Mouse (Mus musculus) liver, embryonic 16.5 days (tissue): ENCODE measurements around the gene Gm20518. TPM values are rescaled to one million over a fixed set of nuclear protein-coding genes. Genes with fewer than 3 reads are reported as not detected.

ENCODE experiments used
- ATAC-seq: fragments of 200-750 bp; cut with Nextera tagmentation; 2 replicates; pipeline ENCODE4 v1.8.0; 2017; ENCODE audit warnings: low read depth, mild to moderate bottlenecking, moderate number of reproducible peaks, moderate library complexity
- H3K27ac ChIP-seq: fragments of 300-500 bp; sonication (generic); 2 replicates; pipeline ENCODE4 v1.5.1; 2014; ENCODE audit warnings: mild to moderate bottlenecking, low read length
- H3K27me3 ChIP-seq: fragments of 300-500 bp; sonication (generic); 2 replicates; pipeline ENCODE4 v1.6.1; 2014; ENCODE audit warnings: low read depth, low read length, mixed read lengths; ENCODE audit not compliant: control insufficient read depth, insufficient read depth
- H3K36me3 ChIP-seq: fragments of 300-500 bp; sonication (generic); 2 replicates; pipeline ENCODE4 v1.6.1; 2014; ENCODE audit warnings: mild to moderate bottlenecking; ENCODE audit not compliant: control insufficient read depth, insufficient read depth
- H3K4me1 ChIP-seq: fragments of 300-500 bp; sonication (generic); 2 replicates; pipeline ENCODE4 v1.6.1; 2014; ENCODE audit warnings: low read depth, low read length, mixed read lengths; ENCODE audit not compliant: control insufficient read depth
- H3K4me2 ChIP-seq: fragments of 300-500 bp; sonication (generic); 2 replicates; pipeline ENCODE4 v1.6.1; 2014; ENCODE audit warnings: low read depth, low read length, mixed read lengths
- H3K4me3 ChIP-seq: fragments of 300-500 bp; sonication (generic); 2 replicates; pipeline ENCODE4 v1.5.1; 2014; ENCODE audit warnings: low read depth, mild to moderate bottlenecking, low read length
- H3K9ac ChIP-seq: fragments of 300-500 bp; sonication (generic); 2 replicates; pipeline ENCODE4 v1.6.1; 2014; ENCODE audit warnings: low read depth, low read length
- H3K9me3 ChIP-seq: fragments of 300-500 bp; sonication (generic); replicated peaks from 2 replicates; pipeline ENCODE4 v1.6.1; 2016; ENCODE audit warnings: low read length; ENCODE audit not compliant: control insufficient read depth
- WGBS: fragments of 180-500 bp; shearing (Covaris S2); extraction: QIAGEN DNeasy Blood & Tissue Kit; methylation state at CpG from one replicate; pipeline ENCODE4 v1.1.7; 2014; ENCODE audit not compliant: insufficient replicate concordance; 5-methylcytosine and 5-hydroxymethylcytosine counted together
- polyA plus RNA-seq: library from polyadenylated mRNA; unstranded; fragments of >200 nt; fragmentation: Nextera tagmentation; extraction: Ambion mirVana; gene quantifications from 2 replicates; pipeline ENCODE4 v1.2.1, GENCODE M21; 2015

The Gm20518 gene
- polyA plus RNA-seq, 1 experiment from 2014 or later, result 0.09 TPM

DNA sequence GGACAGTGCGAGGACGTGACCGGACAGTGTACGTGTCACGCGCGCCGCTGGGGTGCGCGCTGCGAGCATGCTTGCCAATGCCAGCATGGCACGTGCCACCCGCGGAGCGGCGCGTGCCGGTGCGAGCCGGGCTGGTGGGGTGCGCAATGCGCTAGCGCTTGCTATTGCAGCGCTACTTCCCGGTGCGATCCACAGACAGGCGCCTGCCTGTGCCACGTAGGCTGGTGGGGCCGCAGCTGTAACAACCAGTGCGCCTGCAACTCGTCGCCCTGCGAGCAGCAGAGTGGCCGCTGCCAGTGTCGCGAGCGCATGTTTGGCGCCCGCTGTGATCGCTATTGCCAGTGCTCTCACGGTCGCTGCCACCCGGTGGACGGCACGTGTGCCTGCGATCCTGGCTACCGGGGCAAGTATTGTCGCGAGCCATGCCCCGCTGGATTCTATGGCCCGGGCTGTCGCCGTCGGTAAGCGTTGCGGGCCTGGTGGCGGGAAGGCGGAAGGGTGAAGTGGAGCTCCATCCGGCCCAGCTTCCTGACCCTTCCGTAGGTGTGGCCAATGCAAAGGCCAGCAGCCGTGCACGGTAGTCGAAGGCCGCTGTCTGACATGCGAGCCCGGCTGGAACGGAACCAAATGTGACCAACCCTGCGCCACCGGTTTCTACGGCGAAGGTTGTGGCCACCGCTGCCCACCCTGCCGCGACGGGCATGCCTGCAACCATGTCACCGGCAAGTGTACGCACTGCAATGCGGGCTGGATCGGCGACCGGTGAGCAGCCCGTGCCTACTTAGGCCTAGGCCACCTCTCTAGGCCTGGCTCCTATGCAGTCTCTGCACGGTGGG is 88.4 kb downstream of the Gm20518 start:
- Histone ChIP-seq H3K4me2 (peak overlapping the region; percentile 55), H3K27me3 (peaks cover 98% of the 10 kb centered on the region), H3K9me3 (no peaks in the 10 kb centered on the region), H3K4me3 (peak overlapping the region; percentile 37), H3K9ac (no peak overlapping the region), H3K4me1 (peaks cover 33% of the 10 kb centered on the region), H3K27ac (no peak overlapping the region), H3K36me3 (no peaks in the 10 kb centered on the region)
- WGBS, result 3% methylated on average over 83 of the region's 83 CpGs
- ATAC-seq, result no peak

DNA sequence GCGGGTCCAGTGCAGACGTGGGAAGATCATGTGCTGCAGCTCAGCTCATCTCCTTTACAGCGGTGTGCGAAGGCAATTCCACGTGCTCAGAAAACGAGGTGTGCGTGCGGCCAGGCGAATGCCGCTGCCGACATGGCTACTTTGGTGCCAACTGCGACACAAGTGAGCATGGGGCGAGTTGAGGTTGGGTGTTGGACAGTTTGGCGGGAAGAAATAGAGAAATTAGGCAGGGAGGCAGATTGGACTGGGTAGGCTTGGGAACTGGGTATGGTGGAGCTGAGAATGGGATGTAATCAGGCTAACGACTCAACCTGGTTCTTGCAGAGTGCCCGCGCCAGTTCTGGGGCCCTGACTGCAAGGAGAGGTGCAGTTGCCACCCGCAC is 89.0 kb downstream of the Gm20518 start:
- peak overlapping the region; percentile 55 for H3K4me2 ChIP-seq
- 6% methylated on average over 18 of the region's 18 CpGs for WGBS
- H3K4me1 ChIP-seq, result peaks cover 33% of the 10 kb centered on the region
- H3K27ac ChIP-seq, result no peak overlapping the region
- H3K4me3 ChIP-seq, result peak overlapping the region; percentile 37; the same call in 1 of the 2 replicates
- no peaks in the 10 kb centered on the region for H3K36me3 ChIP-seq
- no peaks in the 10 kb centered on the region for H3K9me3 ChIP-seq
- no peak overlapping the region for H3K9ac ChIP-seq
- H3K27me3 ChIP-seq, result peaks cover 98% of the 10 kb centered on the region
- no peak for ATAC-seq

DNA sequence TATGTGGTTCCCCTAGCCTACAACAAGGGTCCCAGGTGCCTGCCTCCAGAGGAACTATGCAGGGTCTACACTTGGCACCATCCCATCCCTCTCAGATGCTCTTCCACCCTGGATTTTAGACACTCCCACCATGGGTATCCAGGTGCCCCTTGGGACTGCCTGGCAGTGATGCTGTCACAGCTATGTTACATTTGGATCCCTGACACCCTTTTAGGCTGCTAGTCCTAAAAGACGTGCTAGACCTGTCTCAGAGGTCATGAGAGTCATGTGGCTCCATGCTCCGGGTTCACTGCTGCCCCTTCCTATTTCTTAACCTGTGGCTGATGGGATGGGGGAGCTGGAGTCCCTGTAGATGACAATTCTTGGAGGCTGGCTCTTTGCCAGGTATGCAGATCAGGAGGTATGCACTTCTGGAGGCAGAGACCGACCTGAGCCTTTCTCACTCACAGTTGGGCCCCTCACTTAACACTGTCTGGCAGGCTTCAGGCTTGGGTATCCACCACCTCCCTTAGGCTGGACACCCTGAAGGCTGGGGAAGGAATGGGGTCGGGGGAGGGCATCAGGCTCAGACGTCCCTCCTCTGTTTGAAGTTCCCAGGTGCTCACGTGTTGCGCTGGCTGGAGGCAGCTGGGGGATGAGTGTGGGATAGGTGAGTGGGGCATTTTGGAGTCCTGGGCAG is 89.6 kb downstream of the Gm20518 start:
- H3K9me3 ChIP-seq, result no peaks in the 10 kb centered on the region
- H3K27ac ChIP-seq, result no peak overlapping the region
- no peak overlapping the region for H3K9ac ChIP-seq
- H3K4me2 ChIP-seq, result no peak overlapping the region
- H3K36me3 ChIP-seq, result no peaks in the 10 kb centered on the region
- peaks cover 98% of the 10 kb centered on the region for H3K27me3 ChIP-seq
- no peak for ATAC-seq
- peaks cover 29% of the 10 kb centered on the region for H3K4me1 ChIP-seq
- no peak overlapping the region for H3K4me3 ChIP-seq
- WGBS, result 11% methylated on average over 7 of the region's 7 CpGs

DNA sequence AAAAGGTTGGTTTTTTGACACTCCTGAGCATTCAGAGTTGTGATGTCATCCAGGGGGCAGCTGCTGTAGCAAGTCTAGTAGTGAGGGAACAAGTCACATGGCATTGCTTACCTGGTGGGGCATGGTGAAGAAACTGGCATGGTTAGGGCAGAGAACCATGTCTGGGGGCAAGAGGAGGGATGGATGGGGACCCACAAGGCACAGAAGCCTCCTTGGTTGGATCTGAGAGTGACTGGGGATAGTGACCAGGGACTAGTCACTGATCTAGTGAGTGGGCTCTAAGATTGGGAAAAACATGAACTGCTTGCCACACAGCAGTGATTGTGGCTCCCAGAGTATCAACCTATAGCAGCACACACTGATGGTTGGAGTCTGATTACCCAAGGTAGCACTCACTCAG is 91.9 kb downstream of the Gm20518 start:
- H3K4me3 ChIP-seq, result no peak overlapping the region
- no peaks in the 10 kb centered on the region for H3K36me3 ChIP-seq
- ATAC-seq, result no peak
- H3K4me1 ChIP-seq, result peaks cover 21% of the 10 kb centered on the region
- H3K27ac ChIP-seq, result no peak overlapping the region
- H3K9ac ChIP-seq, result no peak overlapping the region
- no peaks in the 10 kb centered on the region for H3K9me3 ChIP-seq
- no peak overlapping the region for H3K4me2 ChIP-seq
- H3K27me3 ChIP-seq, result peaks cover 94% of the 10 kb centered on the region

DNA sequence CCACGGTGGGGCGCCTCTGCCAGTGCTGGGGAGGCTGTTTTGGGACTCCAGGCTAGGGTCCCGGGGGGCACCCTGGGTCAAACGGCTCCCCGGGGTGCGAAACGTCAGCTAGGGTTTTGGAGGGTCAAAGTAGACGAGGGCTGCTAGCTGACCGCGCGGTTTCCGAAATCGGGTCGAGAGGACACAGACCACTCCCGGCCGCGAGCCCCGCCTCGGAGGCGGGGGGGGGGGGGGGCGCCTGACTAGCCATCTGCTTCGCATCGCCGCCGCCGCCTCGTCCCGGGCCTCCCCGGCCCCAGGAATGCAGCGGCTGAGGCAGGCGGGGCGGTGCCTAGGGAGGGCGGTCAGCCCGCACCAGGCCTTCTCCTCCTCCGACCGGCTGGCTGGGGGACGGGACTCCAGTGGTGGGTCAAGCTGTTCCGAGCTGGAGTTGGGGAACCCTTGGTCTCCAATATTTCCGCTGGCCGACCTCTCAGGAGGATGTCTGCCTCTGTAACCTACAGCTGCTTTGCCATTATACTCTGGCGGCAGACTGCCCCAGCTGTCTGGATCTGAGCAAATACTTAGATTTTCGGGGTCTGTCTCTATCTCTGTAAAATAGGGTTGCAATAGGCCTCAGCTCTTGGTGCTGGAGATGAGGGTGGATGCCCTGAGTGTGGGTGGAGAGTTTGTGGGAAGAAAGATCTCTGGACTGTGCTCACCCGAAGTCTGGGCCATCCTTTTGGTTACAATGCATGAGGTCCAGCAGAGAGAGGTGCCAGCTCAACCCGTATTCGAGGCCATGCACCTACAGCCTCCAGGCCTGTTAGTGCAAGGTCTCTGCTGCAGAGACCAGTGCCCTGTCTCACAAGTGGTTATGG is 92.9 kb downstream of the Gm20518 start:
- peak overlapping the region; percentile 60 for H3K4me2 ChIP-seq
- 0 out of 2 replicates have a peak overlapping the region, but pooled peaks have one; percentile 5 for H3K9ac ChIP-seq
- H3K4me1 ChIP-seq, result peaks cover 13% of the 10 kb centered on the region
- WGBS, result 4% methylated on average over 36 of the region's 45 CpGs
- ATAC-seq, result no peak
- no peak overlapping the region for H3K27ac ChIP-seq
- H3K27me3 ChIP-seq, result peaks cover 83% of the 10 kb centered on the region
- no peaks in the 10 kb centered on the region for H3K36me3 ChIP-seq
- peak overlapping the region; percentile 50 for H3K4me3 ChIP-seq
- H3K9me3 ChIP-seq, result no peaks in the 10 kb centered on the region

DNA sequence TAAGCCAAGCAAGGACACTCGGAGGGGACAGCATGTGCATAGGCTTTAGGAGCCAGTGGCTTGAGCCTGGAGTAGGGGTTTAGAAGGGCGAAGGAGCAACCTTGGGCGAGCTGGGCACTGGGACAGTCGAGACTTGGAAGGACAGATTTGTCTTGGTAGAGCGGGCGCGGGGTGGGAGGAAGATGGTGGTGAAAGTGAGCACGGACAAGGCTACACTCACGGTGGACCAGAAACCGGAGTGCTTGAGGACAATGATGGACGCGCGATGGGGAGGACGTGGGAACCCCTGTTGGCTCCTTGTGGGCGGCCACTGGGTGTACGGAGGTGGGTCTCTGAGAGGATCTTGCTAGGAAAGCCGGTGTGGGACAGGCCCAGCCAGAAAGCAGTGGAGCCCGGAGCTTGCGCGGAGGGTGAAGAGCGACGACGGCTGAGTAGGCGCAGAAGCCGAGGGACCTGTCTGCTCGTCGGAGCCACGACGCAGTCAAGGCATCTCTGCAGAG is 93.6 kb downstream of the Gm20518 start:
- peaks cover 76% of the 10 kb centered on the region for H3K27me3 ChIP-seq
- 0 out of 2 replicates have a peak, but pooled peaks have one; percentile 4 for ATAC-seq
- 0 out of 2 replicates have a peak overlapping the region, but pooled peaks have one; percentile 5 for H3K9ac ChIP-seq
- no peaks in the 10 kb centered on the region for H3K9me3 ChIP-seq
- WGBS, result 5% methylated on average over 29 of the region's 29 CpGs
- peak overlapping the region; percentile 60 for H3K4me2 ChIP-seq
- peak overlapping the region; percentile 50 for H3K4me3 ChIP-seq
- no peaks in the 10 kb centered on the region for H3K36me3 ChIP-seq
- no peak overlapping the region for H3K27ac ChIP-seq
- peaks cover 8% of the 10 kb centered on the region for H3K4me1 ChIP-seq

DNA sequence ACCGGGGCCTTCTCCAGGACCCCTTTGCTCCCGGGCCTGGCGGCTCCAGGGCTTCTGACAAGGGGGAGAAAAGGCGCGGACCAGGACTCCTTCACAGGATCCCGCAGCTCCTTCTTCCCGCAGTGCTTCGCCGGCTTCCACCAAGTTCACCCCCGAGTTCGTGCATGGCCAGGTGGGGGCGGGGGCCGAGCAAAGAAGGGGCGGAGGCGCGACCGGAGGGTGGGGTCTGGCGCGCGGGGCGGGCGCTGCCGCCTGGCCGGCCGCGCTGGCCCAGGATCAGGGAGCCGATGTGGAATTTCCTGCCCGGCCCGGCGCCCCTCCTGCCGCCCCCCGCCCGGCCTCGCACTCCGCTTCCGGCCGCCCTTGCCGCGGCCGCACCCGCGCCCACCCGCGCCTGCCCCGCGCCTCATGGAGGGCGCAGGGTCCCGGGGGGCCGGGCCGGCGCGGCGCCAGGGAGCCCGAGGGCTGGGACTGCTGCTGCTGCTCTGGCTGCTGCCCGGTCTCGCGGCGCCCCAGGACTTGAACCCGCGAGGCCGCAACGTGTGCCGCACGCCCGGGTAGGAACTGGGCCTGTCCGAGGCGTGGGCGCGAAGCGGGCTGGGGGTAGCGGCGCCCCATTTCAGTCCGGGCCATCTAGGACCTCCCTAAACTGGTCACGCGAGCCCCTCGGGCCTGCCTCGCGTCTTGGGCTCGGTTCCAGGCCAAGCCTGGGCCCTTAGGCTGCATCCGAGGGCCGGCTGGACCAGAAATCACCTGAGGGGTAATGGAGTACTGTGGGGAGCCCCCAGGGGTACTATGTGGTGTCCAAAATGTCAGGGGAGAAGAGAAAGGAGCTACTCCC is 94.3 kb downstream of the Gm20518 start, which contains the start of gene Scarf2:
Gene Scarf2 (plus strand): TSS at position 312 of the 841 bp plus-strand sequence.
- Histone ChIP-seq H3K27ac (no peak within 1 kb of the TSS), H3K4me3 (peak within 1 kb of the TSS; percentile 50), H3K27me3 (peaks cover 70% of the 10 kb centered on the region), H3K4me1 (peaks cover 4% of the 10 kb centered on the region; the same call in 1 of the 2 replicates), H3K9ac (peak within 1 kb of the TSS; percentile 30), H3K36me3 (no peaks in the 10 kb centered on the region), H3K4me2 (peak within 1 kb of the TSS; percentile 60), H3K9me3 (no peaks in the 10 kb centered on the region)
- ATAC-seq, result 0 out of 2 replicates have a peak, but pooled peaks have one; percentile 19
- WGBS, result 3% methylated on average over 71 of the region's 81 CpGs

DNA sequence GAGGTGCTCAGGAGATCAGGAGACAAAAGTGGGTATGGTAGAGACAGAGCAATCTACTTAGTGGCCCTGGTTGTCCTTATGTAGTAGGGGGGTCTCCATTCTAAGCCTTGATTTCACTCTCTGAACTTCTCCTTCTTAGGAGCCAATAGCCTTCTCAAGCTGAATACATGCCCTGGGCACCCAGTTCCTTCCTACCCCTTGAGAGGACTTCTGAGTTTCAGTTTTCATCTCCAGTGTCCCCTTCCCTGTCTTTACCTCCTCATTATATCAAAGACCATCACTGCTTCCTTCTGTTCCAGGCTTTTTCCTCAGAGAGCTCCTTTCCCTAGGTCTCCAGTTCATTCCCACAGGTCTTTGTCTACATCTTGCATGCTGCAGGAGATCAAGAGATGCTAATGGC is 95.0 kb downstream of the Gm20518 start:
- peaks cover 4% of the 10 kb centered on the region; the same call in 1 of the 2 replicates for H3K4me1 ChIP-seq
- peaks cover 63% of the 10 kb centered on the region for H3K27me3 ChIP-seq
- peak overlapping the region; percentile 50 for H3K4me3 ChIP-seq
- ATAC-seq, result no peak
- no peak overlapping the region for H3K4me2 ChIP-seq
- H3K9me3 ChIP-seq, result no peaks in the 10 kb centered on the region
- H3K36me3 ChIP-seq, result no peaks in the 10 kb centered on the region
- no peak overlapping the region for H3K27ac ChIP-seq
- H3K9ac ChIP-seq, result no peak overlapping the region
